Mouse (Mus musculus) small intestine, adult 2 months (tissue): Measurements from ENCODE around the gene Pacrg. TPM values are rescaled to one million over a fixed set of nuclear protein-coding genes. Genes with fewer than 3 reads are reported as not detected.

ENCODE experiments used
- H3K27ac ChIP-seq: fragments of 200-500 bp; 2 replicates; pipeline ENCODE4 v1.5.1; 2012; ENCODE audit warnings: low read depth, low read length, control low read depth, inconsistent platforms; ENCODE audit not compliant: insufficient read depth
- H3K27me3 ChIP-seq: fragments of 200-500 bp; 2 replicates; pipeline ENCODE4 v1.6.1; 2012; ENCODE audit warnings: mild to moderate bottlenecking, moderate library complexity, low read length, inconsistent platforms; ENCODE audit not compliant: control insufficient read depth, insufficient read depth
- H3K36me3 ChIP-seq: fragments of 200-500 bp; 2 replicates; pipeline ENCODE4 v1.6.1; 2012; ENCODE audit warnings: mild to moderate bottlenecking, low read length, control low read depth, inconsistent platforms; ENCODE audit not compliant: control insufficient read depth, insufficient read depth
- H3K4me1 ChIP-seq: fragments of 200-500 bp; 2 replicates; pipeline ENCODE4 v1.6.1; 2012; ENCODE audit warnings: low read length, inconsistent platforms, mixed read lengths; ENCODE audit not compliant: control insufficient read depth, insufficient read depth, insufficient read length
- H3K4me3 ChIP-seq: fragments of 200-500 bp; 2 replicates; pipeline ENCODE4 v1.5.1; 2012; ENCODE audit warnings: low read depth, mild to moderate bottlenecking, control low read depth, inconsistent platforms, low read length, moderate library complexity
- CTCF ChIP-seq: fragments of 200-500 bp; IDR thresholded peaks from 2 replicates; pipeline ENCODE4 v1.5.1; 2012; ENCODE audit warnings: low read depth, mild to moderate bottlenecking, control low read depth, inconsistent platforms, low read length, moderate library complexity, mixed read lengths; ENCODE audit not compliant: insufficient replicate concordance, insufficient read length; ENCODE audit errors: extremely low read depth
- POLR2A ChIP-seq: fragments of 200-500 bp; IDR thresholded peaks from 2 replicates; pipeline ENCODE4 v1.6.1; 2012; ENCODE audit warnings: low read depth, mild to moderate bottlenecking, control low read depth, inconsistent platforms, low read length, moderate library complexity
- WGBS: fragments of 180-500 bp; shearing (Covaris S2); methylation state at CpG from one replicate; pipeline ENCODE4 v1.1.7; 2018; 5-methylcytosine and 5-hydroxymethylcytosine counted together
- polyA plus RNA-seq: library from polyadenylated mRNA; depleted of rRNA; stranded (reverse); fragments of >200 nt; gene quantifications from 2 replicates; pipeline ENCODE4 v1.2.3, GENCODE M21; 2012

Gene Pacrg
- polyA plus RNA-seq, 1 experiment = not detected

- no peaks in the 10 kb centered on the region for H3K27me3 ChIP-seq
- 54% methylated on average over 8 of the region's 8 CpGs for WGBS
Observed at GRCm38 (mm10) chr17:10370660-10371130, 469.4 kb downstream of the Pacrg start.

DNA sequence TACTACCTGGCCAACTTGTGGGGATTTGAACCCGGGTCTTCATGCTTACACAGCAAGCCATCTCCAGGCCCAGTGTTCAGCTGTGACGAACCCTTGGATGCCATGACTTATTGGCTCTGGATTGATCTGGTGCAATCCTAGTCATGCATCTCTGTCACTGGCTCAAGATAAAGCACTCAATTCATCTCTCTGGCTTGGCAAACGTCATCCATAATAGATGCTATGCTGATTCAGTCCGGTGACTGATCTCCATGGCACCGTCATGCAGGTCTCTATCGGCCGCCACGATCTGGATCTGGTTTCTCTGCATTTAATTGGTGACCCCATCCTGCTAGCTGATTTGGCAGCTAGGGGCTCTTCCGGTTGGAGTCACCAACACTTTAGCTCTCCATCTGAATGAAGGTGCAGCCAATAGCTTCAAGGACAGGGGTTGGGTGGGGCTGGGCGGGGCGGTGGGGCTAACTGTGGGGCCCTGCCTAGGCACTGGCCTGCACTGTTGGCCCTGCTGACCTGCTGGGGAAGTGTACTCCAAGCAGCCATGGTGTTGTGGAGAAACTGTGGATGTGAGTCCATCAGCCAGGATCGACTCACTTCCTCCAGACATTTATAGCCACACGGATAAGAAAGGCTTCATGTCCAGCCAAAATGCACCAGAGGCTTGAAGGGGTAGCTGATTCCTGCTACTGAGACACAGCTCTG is 470.0 kb downstream of the Pacrg start:
- Histone ChIP-seq H3K36me3 (no peaks in the 10 kb centered on the region), H3K4me3 (no peak overlapping the region), H3K27me3 (no peaks in the 10 kb centered on the region), H3K27ac (no peak overlapping the region), H3K4me1 (peaks cover 5% of the 10 kb centered on the region; the same call in 1 of the 2 replicates)
- TF ChIP-seq POLR2A (no peak), CTCF (no peak)
- 71% methylated on average over 13 of the region's 13 CpGs for WGBS

More at GRCm38 (mm10) chr17:10370660-10371130, 469.4 kb downstream of the Pacrg start:
- H3K4me1 ChIP-seq = peaks cover 5% of the 10 kb centered on the region; the same call in 1 of the 2 replicates
- H3K36me3 ChIP-seq = no peaks in the 10 kb centered on the region
- H3K27ac ChIP-seq = no peak overlapping the region; the same call in 1 of the 2 replicates
- H3K4me3 ChIP-seq = no peak overlapping the region
- TF ChIP-seq POLR2A (no peak), CTCF (no peak)

- 62% methylated on average over 5 of the region's 5 CpGs for WGBS
- H3K36me3 ChIP-seq = no peaks in the 10 kb centered on the region
- H3K27ac ChIP-seq = no peak overlapping the region
- no peaks in the 10 kb centered on the region for H3K27me3 ChIP-seq
- no peak for TF ChIP-seq POLR2A
- TF ChIP-seq CTCF = no peak
- peaks cover 5% of the 10 kb centered on the region; the same call in 1 of the 2 replicates for H3K4me1 ChIP-seq
- no peak overlapping the region for H3K4me3 ChIP-seq
Observed at GRCm38 (mm10) chr17:10367044-10367443, 473.1 kb downstream of the Pacrg start.

DNA sequence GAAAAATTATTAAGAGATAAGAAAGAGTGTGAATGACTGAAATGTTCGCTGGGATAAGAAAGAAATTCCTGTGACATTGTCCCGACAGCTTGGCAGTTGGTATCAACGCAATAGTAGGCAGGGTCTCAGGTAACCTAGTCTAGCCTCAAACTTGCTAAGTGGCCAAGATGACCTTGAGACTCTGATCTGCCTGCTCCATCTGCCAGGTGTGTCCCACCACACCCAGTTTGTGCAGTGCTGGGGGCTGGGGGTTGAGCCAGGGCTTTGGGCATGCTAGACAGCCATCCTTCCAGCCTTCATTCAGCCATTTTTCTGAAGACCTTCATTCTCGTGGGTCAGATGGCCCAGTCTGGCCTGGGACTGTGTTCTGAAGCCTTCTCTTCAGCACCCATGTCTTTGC is 473.5 kb downstream of the Pacrg start:
- H3K4me1 ChIP-seq = 0 out of 2 replicates have a peak, but pooled peaks cover 3% of the 10 kb centered on the region
- H3K36me3 ChIP-seq = no peaks in the 10 kb centered on the region
- H3K27me3 ChIP-seq = no peaks in the 10 kb centered on the region
- WGBS = 61% methylated on average over 4 of the region's 4 CpGs
- TF ChIP-seq CTCF = no peak
- no peak for TF ChIP-seq POLR2A
- H3K4me3 ChIP-seq = no peak overlapping the region
- no peak overlapping the region for H3K27ac ChIP-seq

DNA sequence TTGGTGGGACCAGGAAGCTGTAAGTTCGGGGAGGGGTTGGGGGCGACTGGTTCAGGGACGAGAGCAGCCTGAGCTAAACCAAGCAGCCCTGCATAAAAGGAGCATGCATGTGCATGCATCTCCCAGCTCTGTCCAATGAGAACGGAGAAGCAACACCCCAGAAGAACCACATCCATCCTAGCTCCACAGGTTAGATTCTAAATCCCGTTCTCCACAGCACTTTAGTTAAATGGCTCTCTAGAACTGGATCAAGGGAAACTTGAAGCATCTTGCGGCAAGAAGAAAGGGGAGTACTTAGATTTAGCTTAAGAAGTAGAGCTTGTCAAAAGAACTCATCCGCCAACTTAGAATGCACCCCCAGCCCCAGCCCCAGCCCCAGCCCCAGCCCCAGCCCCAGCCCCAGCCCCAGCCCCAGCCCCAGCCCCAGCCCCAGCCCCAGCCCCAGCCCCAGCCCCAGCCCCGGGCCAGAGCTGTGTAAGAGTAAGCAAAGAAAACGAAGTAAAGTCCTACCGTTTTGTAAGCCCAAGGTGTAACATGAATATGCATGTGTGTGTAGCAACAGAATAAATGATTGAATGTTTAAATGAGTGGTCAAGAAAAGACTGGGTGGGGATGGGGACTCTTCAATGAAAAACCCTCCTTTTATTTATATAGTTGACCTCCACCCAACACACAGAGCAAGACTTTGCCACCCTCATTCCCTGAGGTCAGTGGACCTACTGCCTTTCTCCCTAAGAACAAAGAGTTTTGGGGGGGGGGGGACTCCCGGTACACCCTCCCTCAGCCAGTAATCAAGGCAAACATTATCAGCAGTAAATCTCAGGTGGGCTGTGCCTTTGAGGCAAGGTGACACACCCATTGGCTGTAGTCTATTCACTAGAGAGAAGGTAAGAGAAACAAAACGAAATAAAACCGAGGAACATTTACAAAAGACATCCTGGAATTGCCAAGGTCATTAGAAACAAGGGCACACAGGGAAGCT is 474.3 kb downstream of the Pacrg start:
- H3K27me3 ChIP-seq = no peaks in the 10 kb centered on the region
- H3K36me3 ChIP-seq = no peaks in the 10 kb centered on the region
- no peak overlapping the region for H3K4me3 ChIP-seq
- TF ChIP-seq CTCF (no peak), POLR2A (no peak)
- no peak overlapping the region for H3K27ac ChIP-seq
- 0 out of 2 replicates have a peak, but pooled peaks cover 3% of the 10 kb centered on the region for H3K4me1 ChIP-seq
- WGBS = 62% methylated on average over 13 of the region's 13 CpGs

- 75% methylated on average over 3 of the region's 3 CpGs for WGBS
- no peaks in the 10 kb centered on the region for H3K27me3 ChIP-seq
- no peaks in the 10 kb centered on the region for H3K36me3 ChIP-seq
- H3K4me3 ChIP-seq = no peak overlapping the region
- no peak overlapping the region for H3K27ac ChIP-seq
- TF ChIP-seq CTCF (no peak), POLR2A (no peak)
- H3K4me1 ChIP-seq = 0 out of 2 replicates have a peak, but pooled peaks cover 3% of the 10 kb centered on the region
Observed at GRCm38 (mm10) chr17:10363151-10363550, 477.0 kb downstream of the Pacrg start.

GRCm38 (mm10) chr17:10361882-10362291 is 478.2 kb downstream of the Pacrg start:
- Histone ChIP-seq H3K4me1 (0 out of 2 replicates have a peak, but pooled peaks cover 3% of the 10 kb centered on the region), H3K27ac (no peak overlapping the region), H3K36me3 (no peaks in the 10 kb centered on the region), H3K4me3 (no peak overlapping the region), H3K27me3 (no peaks in the 10 kb centered on the region)
- TF ChIP-seq POLR2A = no peak
- TF ChIP-seq CTCF = no peak
- 82% methylated on average over 7 of the region's 7 CpGs for WGBS
